ENCODE assay signal across 14 mouse cellular contexts in genomic region chr3:33838877-33839276, GRCm38 (mm10). TPM values are rescaled to one million over a fixed set of nuclear protein-coding genes. Genes with fewer than 3 reads are reported as not detected.
A peak's percentile ranks its signal among the peaks of the same experiment; 100 is the strongest.
DNase-seq lines count a peak whose midpoint lies in the region; ATAC-seq lines count a peak whose summit lies in the region.
"Had no signal": no experiment of that assay in that cellular context is flagged by ENCODE, and none has a peak within 500 bp of the region (broad histone marks: within the 10 kb centered on the region; RNA-seq: fewer than 3 reads in every experiment).

No protein-coding gene starts in this region.

- H3K9ac ChIP-seq in heart, embryonic 11.5 days (ENCODE audit: low read depth, low read length), result no peak overlapping the region
- H3K9ac ChIP-seq in lung, embryonic 15.5 days, result no peak overlapping the region
- H3K9ac ChIP-seq in intestine, embryonic 15.5 days, result no peak overlapping the region
- H3K9ac ChIP-seq in stomach, embryonic 15.5 days, result no peak overlapping the region
- H3K9ac ChIP-seq in hindbrain, embryonic 12.5 days, result no peak overlapping the region

- H3K4me3 ChIP-seq in heart, embryonic 11.5 days (ENCODE audit: low read depth, low read length), result 0 out of 2 replicates have a peak overlapping the region, but pooled peaks have one; percentile 8
- 0 out of 2 replicates have a peak overlapping the region, but pooled peaks have one; percentile 2 for H3K4me3 ChIP-seq in lung, embryonic 15.5 days
- H3K4me3 ChIP-seq in intestine, embryonic 15.5 days (replicated peaks), result no peak overlapping the region
- peak overlapping the region; percentile 10; the same call in 1 of the 2 replicates for H3K4me3 ChIP-seq in stomach, embryonic 15.5 days (replicated peaks)
- no peak overlapping the region for H3K4me3 ChIP-seq in hindbrain, embryonic 12.5 days
- H3K4me3 ChIP-seq: erythroblast, embryonic 14.5 days had no signal

- ATAC-seq in heart, embryonic 11.5 days (replicated peaks; ENCODE audit: insufficient number of reproducible peaks, low FRiP score, low TSS enrichment), result no peak
- ATAC-seq in lung, embryonic 15.5 days (ENCODE audit: borderline replicate concordance, extremely low read depth, low FRiP score, low TSS enrichment), result no peak
- no peak for ATAC-seq in intestine, embryonic 15.5 days
- ATAC-seq in stomach, embryonic 15.5 days (ENCODE audit: insufficient read depth, low FRiP score, low read depth), result no peak
- no peak for ATAC-seq in hindbrain, embryonic 12.5 days (ENCODE audit: low FRiP score)
- ATAC-seq: hindbrain, embryonic 16.5 days had no signal

- no peaks in the 10 kb centered on the region for H3K36me3 ChIP-seq in heart, embryonic 11.5 days (ENCODE audit: control insufficient read depth, insufficient read depth, low read length)
- H3K36me3 ChIP-seq in lung, embryonic 15.5 days, result no peaks in the 10 kb centered on the region
- no peaks in the 10 kb centered on the region for H3K36me3 ChIP-seq in intestine, embryonic 15.5 days
- H3K36me3 ChIP-seq in stomach, embryonic 15.5 days, result no peaks in the 10 kb centered on the region
- no peaks in the 10 kb centered on the region for H3K36me3 ChIP-seq in hindbrain, embryonic 12.5 days

- no peaks in the 10 kb centered on the region for H3K27me3 ChIP-seq in heart, embryonic 11.5 days (ENCODE audit: control insufficient read depth, insufficient read depth, low read length)
- H3K27me3 ChIP-seq in lung, embryonic 15.5 days, result no peaks in the 10 kb centered on the region
- no peaks in the 10 kb centered on the region for H3K27me3 ChIP-seq in intestine, embryonic 15.5 days (replicated peaks)
- H3K27me3 ChIP-seq in stomach, embryonic 15.5 days (replicated peaks), result no peaks in the 10 kb centered on the region
- H3K27me3 ChIP-seq in hindbrain, embryonic 12.5 days, result no peaks in the 10 kb centered on the region

- no peak for DNase-seq in heart, postnatal 36 days
- DNase-seq in lung, postnatal 36 days, result no peak
- no peak for DNase-seq in left cerebral cortex, adult 18-20 months (ENCODE audit: low spot score in 2 of 2)
- DNase-seq: cerebellum, postnatal 10 days; layer of hippocampus, adult 9-11 months; lung, postnatal 10 days; right cerebral cortex, adult 18-20 months had no signal

- intact Hi-C loops in heart, postnatal 36 days (cut with DNase I), result no loop called here

- H3K4me1 ChIP-seq in heart, embryonic 11.5 days (ENCODE audit: control insufficient read depth, insufficient read depth, low read length), result 0 out of 2 replicates have a peak, but pooled peaks cover 5% of the 10 kb centered on the region
- H3K4me1 ChIP-seq in lung, embryonic 15.5 days, result peaks cover 5% of the 10 kb centered on the region
- H3K4me1 ChIP-seq in intestine, embryonic 15.5 days (replicated peaks), result 0 out of 2 replicates have a peak, but pooled peaks cover 3% of the 10 kb centered on the region
- peaks cover 3% of the 10 kb centered on the region; the same call in 1 of the 2 replicates for H3K4me1 ChIP-seq in stomach, embryonic 15.5 days
- peaks cover 4% of the 10 kb centered on the region for H3K4me1 ChIP-seq in hindbrain, embryonic 12.5 days

- WGBS in heart, embryonic 11.5 days (ENCODE audit: insufficient replicate concordance), result 38% methylated on average over 10 of the region's 10 CpGs
- WGBS in lung, embryonic 15.5 days, result 40% methylated on average over 10 of the region's 10 CpGs
- WGBS in intestine, embryonic 15.5 days, result 49% methylated on average over 10 of the region's 10 CpGs
- 47% methylated on average over 10 of the region's 10 CpGs for WGBS in stomach, embryonic 15.5 days
- WGBS in hindbrain, embryonic 12.5 days, result 64% methylated on average over 10 of the region's 10 CpGs

- H3K4me2 ChIP-seq in heart, embryonic 11.5 days, result peak overlapping the region; percentile 35
- H3K4me2 ChIP-seq in lung, embryonic 15.5 days, result peak overlapping the region; percentile 20; the same call in 1 of the 2 replicates
- H3K4me2 ChIP-seq in intestine, embryonic 15.5 days (replicated peaks), result peak overlapping the region; percentile 36; the same call in 1 of the 2 replicates
- H3K4me2 ChIP-seq in stomach, embryonic 15.5 days, result peak overlapping the region; percentile 37
- no peak overlapping the region for H3K4me2 ChIP-seq in hindbrain, embryonic 12.5 days (replicated peaks)

- H3K27ac ChIP-seq in heart, embryonic 11.5 days (ENCODE audit: low read depth, low read length), result no peak overlapping the region
- no peak overlapping the region for H3K27ac ChIP-seq in lung, embryonic 15.5 days
- no peak overlapping the region for H3K27ac ChIP-seq in intestine, embryonic 15.5 days
- H3K27ac ChIP-seq in stomach, embryonic 15.5 days, result no peak overlapping the region
- H3K27ac ChIP-seq in hindbrain, embryonic 12.5 days, result no peak overlapping the region

- H3K9me3 ChIP-seq in heart, embryonic 11.5 days (replicated peaks; ENCODE audit: control insufficient read depth, low read length), result no peaks in the 10 kb centered on the region
- H3K9me3 ChIP-seq in lung, embryonic 15.5 days, result no peaks in the 10 kb centered on the region
- H3K9me3 ChIP-seq in intestine, embryonic 15.5 days, result no peaks in the 10 kb centered on the region
- H3K9me3 ChIP-seq in stomach, embryonic 15.5 days, result no peaks in the 10 kb centered on the region
- H3K9me3 ChIP-seq in hindbrain, embryonic 12.5 days (replicated peaks), result no peaks in the 10 kb centered on the region

RNA-seq across cellular contexts. Expression of gene Ccdc39, which starts 5.2 kb away (rescaled TPM):
- polyA plus RNA-seq in heart, embryonic 11.5 days (2014; fragmentation: Nextera tagmentation; extraction: Ambion mirVana), result 1.4 and 1.5 TPM in 2 replicates
- under 1 TPM; 0.11 to 0.19 TPM for total RNA-seq in heart, postnatal 36 days (2021)
- polyA plus RNA-seq in lung, embryonic 15.5 days (2015; fragmentation: Nextera tagmentation; extraction: Ambion mirVana), result 7.0 and 9.3 TPM in 2 replicates
- polyA plus RNA-seq in intestine, embryonic 15.5 days (2015; fragmentation: Nextera tagmentation; extraction: Ambion mirVana), result 1.7 and 1.8 TPM in 2 replicates
- polyA plus RNA-seq in stomach, embryonic 15.5 days (2015; fragmentation: Nextera tagmentation; extraction: Ambion mirVana), result 2.5 and 2.7 TPM in 2 replicates
- polyA plus RNA-seq in hindbrain, embryonic 12.5 days (2016; fragmentation: Nextera tagmentation; extraction: Ambion mirVana), result 12.4 and 14.8 TPM in 2 replicates
- total RNA-seq in left cerebral cortex, adult 18-20 months (2021), result 10 to 100 TPM; 22.1 to 22.6 TPM
- polyA plus RNA-seq: erythroblast, embryonic 14.5 days had no signal

RNA-seq across cellular contexts. Expression of gene Ttc14, which starts 39.2 kb away (rescaled TPM):
- polyA plus RNA-seq in heart, embryonic 11.5 days (2014; fragmentation: Nextera tagmentation; extraction: Ambion mirVana), result 48.2 and 51.7 TPM in 2 replicates
- 10 to 100 TPM; 17.4 to 19.1 TPM for total RNA-seq in heart, postnatal 36 days (2021)
- 61.0 and 63.6 TPM in 2 replicates for polyA plus RNA-seq in lung, embryonic 15.5 days (2015; fragmentation: Nextera tagmentation; extraction: Ambion mirVana)
- polyA plus RNA-seq in intestine, embryonic 15.5 days (2015; fragmentation: Nextera tagmentation; extraction: Ambion mirVana), result 49.2 and 60.3 TPM in 2 replicates
- 60.7 and 68.4 TPM in 2 replicates for polyA plus RNA-seq in stomach, embryonic 15.5 days (2015; fragmentation: Nextera tagmentation; extraction: Ambion mirVana)
- 80.2 and 81.6 TPM in 2 replicates for polyA plus RNA-seq in hindbrain, embryonic 12.5 days (2016; fragmentation: Nextera tagmentation; extraction: Ambion mirVana)
- 10 to 100 TPM; 66.9 to 84.5 TPM for total RNA-seq in left cerebral cortex, adult 18-20 months (2021)

Comparison
In these comparisons a context has a peak if more than half of its experiments do, and no peak if none do; other contexts are left out.
1. H3K4me3 ChIP-seq: peak in heart, embryonic 11.5 days (single experiment), lung, embryonic 15.5 days (single experiment) and stomach, embryonic 15.5 days (single experiment); none in intestine, embryonic 15.5 days (single experiment) and hindbrain, embryonic 12.5 days (single experiment).